Mouse (Mus musculus) kidney, embryonic 15.5 days (tissue): Measurements from ENCODE around the gene Cep152. TPM values are rescaled to one million over a fixed set of nuclear protein-coding genes. Genes with fewer than 3 reads are reported as not detected.

ENCODE experiments used
- ATAC-seq: fragments of 200-750 bp; cut with Nextera tagmentation; replicated peaks from 2 replicates; pipeline ENCODE4 v1.8.0; 2017; ENCODE audit warnings: moderate TSS enrichment; ENCODE audit not compliant: low FRiP score
- H3K27ac ChIP-seq: fragments of 300-500 bp; sonication (generic); 2 replicates; pipeline ENCODE4 v1.5.1; 2015; ENCODE audit warnings: mild to moderate bottlenecking, inconsistent platforms
- H3K27me3 ChIP-seq: fragments of 300-500 bp; sonication (generic); 2 replicates; pipeline ENCODE4 v1.6.1; 2015; ENCODE audit warnings: inconsistent platforms
- H3K36me3 ChIP-seq: fragments of 300-500 bp; sonication (generic); 2 replicates; pipeline ENCODE4 v1.6.1; 2015; ENCODE audit warnings: inconsistent platforms
- H3K4me1 ChIP-seq: fragments of 300-500 bp; sonication (generic); 2 replicates; pipeline ENCODE4 v1.6.1; 2015; ENCODE audit warnings: inconsistent platforms
- H3K4me2 ChIP-seq: fragments of 300-500 bp; sonication (generic); 2 replicates; pipeline ENCODE4 v1.6.1; 2015; ENCODE audit warnings: moderate library complexity, mild to moderate bottlenecking, inconsistent platforms
- H3K4me3 ChIP-seq: fragments of 300-500 bp; sonication (generic); replicated peaks from 2 replicates; pipeline ENCODE4 v1.5.1; 2015; ENCODE audit warnings: mild to moderate bottlenecking, inconsistent platforms
- H3K9ac ChIP-seq: fragments of 300-500 bp; sonication (generic); 2 replicates; pipeline ENCODE4 v1.6.1; 2015; ENCODE audit warnings: mild to moderate bottlenecking, inconsistent platforms
- H3K9me3 ChIP-seq: fragments of 300-500 bp; sonication (generic); replicated peaks from 2 replicates; pipeline ENCODE4 v1.6.1; 2016; ENCODE audit warnings: inconsistent platforms
- WGBS: fragments of 180-500 bp; shearing (Covaris S2); methylation state at CpG from one replicate; pipeline ENCODE4 v1.1.7; 2015; ENCODE audit warnings: mixed read lengths; 5-methylcytosine and 5-hydroxymethylcytosine counted together
- polyA plus RNA-seq: library from polyadenylated mRNA; unstranded; fragments of >200 nt; fragmentation: Nextera tagmentation; extraction: Ambion mirVana; gene quantifications from 2 replicates; pipeline ENCODE4 v1.2.1, GENCODE M21; 2015

Cep152 gene
- polyA plus RNA-seq, 1 experiment from 2014 or later = 8.1 TPM

DNA sequence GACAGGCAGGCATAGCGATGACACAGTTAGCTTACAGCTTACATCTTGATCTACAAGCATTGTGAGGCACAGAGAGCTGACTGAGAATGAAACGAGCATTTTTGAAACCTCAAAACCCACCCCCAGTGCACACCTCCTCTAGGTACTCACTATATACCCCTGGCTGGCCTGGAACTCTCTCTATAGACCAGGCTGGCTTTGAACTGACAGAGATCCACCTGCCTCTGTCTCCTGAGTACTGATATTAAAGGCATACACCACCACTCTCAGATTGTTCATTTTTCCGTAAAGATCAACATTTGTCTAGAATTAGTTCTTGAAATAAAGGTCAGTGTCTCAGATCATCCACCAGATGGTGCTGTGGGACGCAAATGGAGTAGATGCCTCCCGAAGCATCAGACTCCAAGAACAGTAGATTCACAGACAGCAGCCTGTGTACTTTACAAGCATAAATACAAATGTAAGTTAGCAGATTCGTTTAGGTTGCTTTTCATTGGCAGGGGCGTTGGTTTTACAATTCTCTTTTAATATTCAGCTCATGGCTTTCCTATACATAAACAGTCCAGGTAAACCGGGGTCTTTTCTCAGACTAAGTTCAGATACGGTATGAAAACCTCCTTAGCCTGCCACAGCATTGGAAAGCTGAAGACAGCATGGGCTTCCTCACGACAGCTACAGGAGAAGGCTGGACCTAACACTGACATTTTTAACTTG is 35.1 kb upstream of the Cep152 start:
- Histone ChIP-seq H3K4me2 (peak overlapping the region; percentile 65), H3K4me3 (peak overlapping the region; percentile 40), H3K9ac (peak overlapping the region; percentile 37), H3K4me1 (peaks cover 12% of the 10 kb centered on the region), H3K9me3 (no peaks in the 10 kb centered on the region), H3K27me3 (no peaks in the 10 kb centered on the region), H3K27ac (no peak overlapping the region), H3K36me3 (no peaks in the 10 kb centered on the region)
- 14% methylated on average over 10 of the region's 10 CpGs for WGBS
- peak; percentile 75 for ATAC-seq

DNA sequence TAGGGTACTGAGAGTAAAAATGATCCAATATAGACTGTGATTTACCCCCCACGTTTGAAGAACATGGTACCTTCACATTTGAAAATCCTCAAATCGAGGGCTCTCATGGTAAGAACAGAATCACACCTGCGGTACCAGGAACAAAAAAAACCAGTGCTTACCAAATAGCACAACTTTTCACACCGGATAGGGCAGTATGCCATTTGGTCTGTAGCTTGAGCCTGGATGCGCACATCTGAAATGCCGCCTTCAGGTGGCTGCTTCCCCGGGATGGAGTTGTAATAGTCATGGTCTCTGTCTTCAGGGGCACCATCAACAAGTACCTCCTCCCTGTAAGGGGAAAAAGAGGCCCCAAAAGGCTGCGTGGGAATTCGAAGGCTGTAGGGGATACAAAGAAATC is 30.5 kb upstream of the Cep152 start:
- ATAC-seq = no peak
- Histone ChIP-seq H3K4me3 (no peak overlapping the region), H3K4me2 (no peak overlapping the region), H3K27me3 (no peaks in the 10 kb centered on the region), H3K4me1 (peaks cover 2% of the 10 kb centered on the region), H3K9me3 (no peaks in the 10 kb centered on the region), H3K9ac (no peak overlapping the region), H3K27ac (no peak overlapping the region), H3K36me3 (no peaks in the 10 kb centered on the region)
- WGBS = 89% methylated on average over 9 of the region's 9 CpGs

DNA sequence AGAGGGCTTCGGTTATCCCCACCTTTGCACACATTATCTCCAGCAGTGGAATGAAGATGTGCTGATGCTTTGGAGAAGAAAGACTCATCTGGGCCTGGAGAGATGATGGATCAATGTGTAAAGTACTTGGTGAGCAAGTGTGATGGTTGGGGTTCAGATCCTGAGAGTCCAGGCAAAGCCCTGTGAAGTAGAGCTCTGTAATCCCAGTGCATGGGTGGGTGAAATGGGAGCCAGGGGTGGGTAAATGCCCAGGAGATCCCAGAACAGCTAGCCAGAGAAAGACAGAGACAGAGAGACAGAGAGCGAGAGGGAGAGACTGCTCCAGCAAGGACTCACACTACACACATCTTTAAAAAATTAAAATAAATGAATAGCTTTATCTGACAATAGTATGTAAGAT is 28.4 kb upstream of the Cep152 start:
- ATAC-seq = no peak
- H3K9ac ChIP-seq = no peak overlapping the region
- H3K9me3 ChIP-seq = no peaks in the 10 kb centered on the region
- H3K4me2 ChIP-seq = no peak overlapping the region
- no peak overlapping the region for H3K4me3 ChIP-seq
- H3K27me3 ChIP-seq = no peaks in the 10 kb centered on the region
- no peaks in the 10 kb centered on the region for H3K4me1 ChIP-seq
- no peak overlapping the region for H3K27ac ChIP-seq
- H3K36me3 ChIP-seq = no peaks in the 10 kb centered on the region
- 94% methylated on average over 2 of the region's 2 CpGs for WGBS

GRCm38 (mm10) chr2:125651563-125651962 is 26.6 kb upstream of the Cep152 start:
- Histone ChIP-seq H3K27ac (no peak overlapping the region), H3K36me3 (no peaks in the 10 kb centered on the region), H3K9ac (no peak overlapping the region), H3K4me1 (no peaks in the 10 kb centered on the region), H3K4me2 (no peak overlapping the region), H3K27me3 (no peaks in the 10 kb centered on the region), H3K4me3 (no peak overlapping the region), H3K9me3 (no peaks in the 10 kb centered on the region)
- no peak for ATAC-seq
- 75% methylated on average over 8 of the region's 8 CpGs for whole genome bisulfite sequencing

DNA sequence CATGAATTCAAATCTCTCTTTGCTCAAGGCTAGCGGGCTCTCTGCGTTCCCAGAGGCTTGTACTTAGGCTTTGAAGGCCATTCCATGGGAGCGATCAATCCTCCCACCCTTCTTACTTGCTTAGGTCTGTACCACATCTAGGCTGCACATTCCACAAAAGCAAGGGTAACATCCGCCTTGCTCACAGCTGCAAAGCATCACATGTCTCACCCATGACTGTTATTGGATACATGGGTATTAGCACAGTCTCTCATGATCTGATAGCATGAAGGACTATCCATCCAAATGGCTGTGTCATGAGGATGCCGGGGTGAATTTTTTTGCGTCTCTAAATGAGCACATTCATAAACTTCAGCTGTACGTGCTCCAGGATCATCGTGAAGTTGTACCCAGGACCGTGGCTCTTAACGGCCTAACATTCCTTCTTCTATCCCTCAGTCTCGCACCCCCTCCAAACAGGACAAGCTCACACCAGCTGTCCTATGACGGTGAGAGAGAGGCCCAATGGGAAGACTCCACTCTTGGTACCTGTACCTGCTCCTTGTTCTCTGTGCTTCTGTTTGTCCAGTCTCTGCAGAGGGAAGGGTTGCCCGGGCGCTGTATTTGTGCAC is 25.9 kb upstream of the Cep152 start:
- no peak overlapping the region for H3K4me2 ChIP-seq
- no peaks in the 10 kb centered on the region for H3K9me3 ChIP-seq
- H3K4me3 ChIP-seq = no peak overlapping the region
- H3K9ac ChIP-seq = no peak overlapping the region
- 84% methylated on average over 14 of the region's 14 CpGs for WGBS
- H3K4me1 ChIP-seq = no peaks in the 10 kb centered on the region
- no peaks in the 10 kb centered on the region for H3K36me3 ChIP-seq
- no peak overlapping the region for H3K27ac ChIP-seq
- no peak for ATAC-seq
- no peaks in the 10 kb centered on the region for H3K27me3 ChIP-seq

GRCm38 (mm10) chr2:125650038-125650437 is 25.1 kb upstream of the Cep152 start:
- WGBS = 77% methylated on average over 5 of the region's 5 CpGs
- no peaks in the 10 kb centered on the region for H3K4me1 ChIP-seq

GRCm38 (mm10) chr2:125644912-125645311 is 20.0 kb upstream of the Cep152 start:
- H3K27ac ChIP-seq = no peak overlapping the region
- H3K27me3 ChIP-seq = no peaks in the 10 kb centered on the region
- H3K4me3 ChIP-seq = no peak overlapping the region
- no peak overlapping the region for H3K4me2 ChIP-seq
- no peak for ATAC-seq
- no peaks in the 10 kb centered on the region for H3K4me1 ChIP-seq
- no peak overlapping the region for H3K9ac ChIP-seq
- WGBS = 90% methylated on average over 6 of the region's 6 CpGs
- H3K36me3 ChIP-seq = no peaks in the 10 kb centered on the region
- H3K9me3 ChIP-seq = no peaks in the 10 kb centered on the region

More at GRCm38 (mm10) chr2:125650038-125650437, 25.1 kb upstream of the Cep152 start:
- Histone ChIP-seq H3K27me3 (no peaks in the 10 kb centered on the region), H3K27ac (no peak overlapping the region), H3K9ac (no peak overlapping the region), H3K36me3 (no peaks in the 10 kb centered on the region), H3K9me3 (no peaks in the 10 kb centered on the region), H3K4me2 (no peak overlapping the region), H3K4me3 (no peak overlapping the region)
- ATAC-seq = no peak

GRCm38 (mm10) chr2:125637331-125637730 is 12.4 kb upstream of the Cep152 start:
- Histone ChIP-seq H3K36me3 (no peaks in the 10 kb centered on the region), H3K27me3 (no peaks in the 10 kb centered on the region), H3K9ac (no peak overlapping the region), H3K4me2 (no peak overlapping the region), H3K9me3 (no peaks in the 10 kb centered on the region), H3K4me3 (no peak overlapping the region), H3K27ac (no peak overlapping the region), H3K4me1 (no peaks in the 10 kb centered on the region)
- 38% methylated on average over 7 of the region's 7 CpGs for WGBS
- no peak for ATAC-seq

DNA sequence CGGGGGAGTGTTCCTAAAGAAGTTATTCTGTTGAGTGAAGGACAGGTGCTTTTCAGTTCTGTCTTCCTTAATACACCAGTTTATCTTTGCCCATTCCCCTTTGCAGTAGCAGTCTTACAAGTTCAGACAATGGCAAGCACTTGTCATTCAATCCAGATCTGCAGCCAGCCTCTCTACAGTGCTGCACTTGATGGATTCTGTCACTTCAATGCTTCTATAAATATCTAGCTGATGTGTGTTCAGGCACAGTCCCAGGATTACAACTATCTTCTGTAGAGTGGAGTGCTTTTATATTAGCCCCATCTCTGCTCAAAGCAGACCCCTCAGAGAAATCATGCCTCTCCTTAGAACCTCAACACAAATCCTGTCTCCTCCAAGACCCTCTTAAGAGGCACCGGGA is 5.1 kb upstream of the Cep152 start:
- no peaks in the 10 kb centered on the region for H3K27me3 ChIP-seq
- H3K9me3 ChIP-seq = no peaks in the 10 kb centered on the region
- no peak overlapping the region for H3K4me2 ChIP-seq
- H3K4me3 ChIP-seq = no peak overlapping the region
- WGBS = 95% methylated on average over 2 of the region's 2 CpGs
- H3K36me3 ChIP-seq = no peaks in the 10 kb centered on the region
- H3K9ac ChIP-seq = no peak overlapping the region
- peaks cover 6% of the 10 kb centered on the region; the same call in 1 of the 2 replicates for H3K4me1 ChIP-seq
- ATAC-seq = no peak
- H3K27ac ChIP-seq = no peak overlapping the region

- Histone ChIP-seq H3K4me2 (no peak overlapping the region), H3K27ac (no peak overlapping the region), H3K4me3 (no peak overlapping the region), H3K9me3 (no peaks in the 10 kb centered on the region), H3K9ac (no peak overlapping the region), H3K36me3 (no peaks in the 10 kb centered on the region), H3K4me1 (peaks cover 14% of the 10 kb centered on the region), H3K27me3 (no peaks in the 10 kb centered on the region)
- WGBS = 89% methylated on average over 6 of the region's 6 CpGs
- ATAC-seq = no peak
Observed at GRCm38 (mm10) chr2:125628487-125628886, 3.6 kb upstream of the Cep152 start.

GRCm38 (mm10) chr2:125626536-125626935 is 1.6 kb upstream of the Cep152 start:
- Histone ChIP-seq H3K9me3 (no peaks in the 10 kb centered on the region), H3K36me3 (no peaks in the 10 kb centered on the region), H3K4me2 (no peak overlapping the region), H3K27me3 (no peaks in the 10 kb centered on the region), H3K9ac (no peak overlapping the region), H3K27ac (no peak overlapping the region), H3K4me1 (peaks cover 23% of the 10 kb centered on the region), H3K4me3 (no peak overlapping the region)
- ATAC-seq = no peak
- WGBS = 68% methylated on average over 4 of the region's 4 CpGs

- Histone ChIP-seq H3K27ac (peak overlapping the region; percentile 72), H3K27me3 (no peaks in the 10 kb centered on the region), H3K4me3 (peak overlapping the region; percentile 94), H3K36me3 (peaks cover 12% of the 10 kb centered on the region), H3K4me1 (peaks cover 36% of the 10 kb centered on the region), H3K4me2 (peak overlapping the region; percentile 67), H3K9ac (peak overlapping the region; percentile 93), H3K9me3 (no peaks in the 10 kb centered on the region)
- ATAC-seq = no peak
- WGBS = 5% methylated on average over 9 of the region's 9 CpGs
Observed at GRCm38 (mm10) chr2:125624127-125624685, 707 bp downstream of the Cep152 start.
